Mouse (Mus musculus) urinary bladder, postnatal 36 days (tissue): Measurements from ENCODE around the gene Cst8.
"Not testable (repeated sequence)": the region's sequence is repeated elsewhere in the genome, so short reads cannot be mapped to it uniquely, and the experiment has no call there.

Experiments used
- DNase-seq, 2 experiments: peaks; one replicate each; pipeline ENCODE4 v3.0.0; 2022; ENCODE audit warnings: low spot score in 2 of 2, mixed read lengths in 1 of 2

Cst8 gene

DNA sequence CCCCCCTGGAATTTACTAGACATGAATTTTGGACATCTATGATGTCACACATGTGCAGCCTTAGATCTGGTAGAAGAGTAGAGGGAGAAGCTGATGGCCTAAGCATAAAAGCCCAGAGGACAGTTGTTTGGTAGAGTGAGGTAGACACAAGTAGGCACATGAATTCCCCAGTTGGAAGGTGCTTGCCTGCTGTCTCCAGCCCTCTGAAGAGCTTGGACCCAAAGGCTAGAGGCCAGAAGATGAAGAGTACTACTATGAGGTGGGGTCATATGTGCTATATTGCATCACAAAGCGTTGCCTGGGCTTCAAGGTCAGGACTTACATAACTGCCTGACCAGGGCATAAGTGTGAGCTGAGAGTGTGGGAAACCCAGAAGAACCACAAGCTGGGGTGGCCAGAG is at the start of gene Cst8:
Cst8 (plus strand) TSS at position 301 of the 400 bp plus-strand sequence.
- no peak for DNase-seq

DNA sequence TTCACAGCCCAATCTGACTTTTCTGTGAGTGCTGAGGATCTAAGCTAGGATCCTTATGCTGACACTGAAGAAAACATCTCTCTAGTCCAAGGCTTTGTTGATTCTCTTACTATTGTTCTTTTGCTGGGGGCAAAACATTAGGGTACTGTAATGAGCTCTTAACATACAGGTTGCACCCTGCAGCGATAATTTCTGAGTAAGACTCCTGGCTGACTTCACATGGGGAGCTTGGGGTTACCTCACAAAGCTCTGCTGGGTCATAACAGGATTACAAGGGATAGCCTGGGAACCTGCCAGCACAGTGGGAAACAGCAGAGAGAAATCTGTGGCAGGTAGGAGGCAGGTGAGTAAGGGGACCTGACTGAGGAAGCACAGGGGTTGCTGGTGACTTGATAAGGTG is 48.5 kb upstream of the Cst8 start, which contains the start of gene Cstl1:
Cstl1 (plus strand) TSS at position 301 of the 400 bp plus-strand sequence.
- no peak for DNase-seq

DNA sequence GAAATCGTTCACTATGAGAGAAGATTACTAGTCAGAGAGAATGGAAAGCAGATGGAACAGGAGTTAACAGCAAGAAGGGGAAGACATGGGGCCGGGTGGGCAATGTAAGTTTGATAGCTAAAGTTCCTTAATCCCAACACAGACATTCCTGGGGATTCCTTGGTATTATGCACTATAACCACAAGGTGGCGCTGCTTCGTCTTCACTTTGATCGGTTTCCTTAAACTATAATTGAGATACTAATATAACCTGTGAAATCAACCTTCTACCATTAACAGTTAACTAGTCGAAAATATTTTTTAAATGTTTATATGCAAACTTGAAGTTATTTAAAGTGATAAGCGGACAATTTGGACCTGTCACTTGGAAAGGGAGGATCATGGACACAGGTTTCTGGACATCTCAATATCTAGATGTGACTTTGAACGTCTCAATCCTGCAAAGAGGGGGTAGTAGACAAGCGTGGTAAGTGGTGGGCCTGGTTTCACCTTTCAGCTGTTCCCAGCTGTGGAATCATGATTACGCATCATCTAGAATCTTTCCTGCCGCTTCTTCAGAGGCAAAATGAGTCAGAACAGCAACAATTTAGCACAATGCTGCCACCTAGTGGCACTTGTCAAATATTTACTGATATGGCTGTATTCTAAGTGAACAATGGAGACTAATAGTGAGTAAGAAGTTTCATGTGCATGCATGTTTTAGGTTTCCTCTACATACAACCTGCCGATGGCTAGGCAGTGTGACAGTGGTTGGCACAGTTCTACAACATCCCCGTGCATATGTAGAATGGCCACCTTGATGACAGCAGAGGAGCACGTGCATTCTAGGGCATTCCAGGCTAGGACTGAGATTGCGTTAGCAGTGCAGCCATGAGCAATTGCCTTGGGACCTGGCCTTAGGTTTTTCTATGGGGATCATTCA is 46.4 kb upstream of the Cst8 start:
- peak; percentile 55 to 56 for DNase-seq

DNA sequence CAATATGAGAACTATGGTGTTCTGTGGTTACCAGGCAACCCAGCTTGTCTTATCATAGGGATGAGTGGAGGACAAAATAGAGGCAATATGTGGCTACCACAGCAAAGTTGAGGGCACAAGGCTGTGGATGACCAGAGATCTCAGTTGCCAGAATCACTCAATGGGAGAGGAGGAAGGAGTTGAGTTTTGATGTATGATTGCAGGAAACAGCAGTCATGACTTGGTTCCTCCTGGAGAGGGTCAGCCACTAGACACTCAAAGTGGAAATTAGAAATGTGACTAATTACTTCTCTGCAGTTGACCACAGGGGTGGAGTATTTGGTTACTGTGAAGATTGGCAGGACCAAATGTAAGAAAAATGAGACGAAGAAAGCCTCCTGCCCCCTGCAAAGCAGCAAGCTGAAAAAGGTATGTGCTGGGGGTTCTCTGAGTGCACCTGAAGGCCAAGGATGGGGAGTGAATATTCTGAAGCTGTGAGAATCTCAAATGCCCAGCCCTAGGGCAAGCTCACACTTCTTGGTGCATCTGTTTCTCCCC is 44.2 kb upstream of the Cst8 start:
- no peak for DNase-seq

DNA sequence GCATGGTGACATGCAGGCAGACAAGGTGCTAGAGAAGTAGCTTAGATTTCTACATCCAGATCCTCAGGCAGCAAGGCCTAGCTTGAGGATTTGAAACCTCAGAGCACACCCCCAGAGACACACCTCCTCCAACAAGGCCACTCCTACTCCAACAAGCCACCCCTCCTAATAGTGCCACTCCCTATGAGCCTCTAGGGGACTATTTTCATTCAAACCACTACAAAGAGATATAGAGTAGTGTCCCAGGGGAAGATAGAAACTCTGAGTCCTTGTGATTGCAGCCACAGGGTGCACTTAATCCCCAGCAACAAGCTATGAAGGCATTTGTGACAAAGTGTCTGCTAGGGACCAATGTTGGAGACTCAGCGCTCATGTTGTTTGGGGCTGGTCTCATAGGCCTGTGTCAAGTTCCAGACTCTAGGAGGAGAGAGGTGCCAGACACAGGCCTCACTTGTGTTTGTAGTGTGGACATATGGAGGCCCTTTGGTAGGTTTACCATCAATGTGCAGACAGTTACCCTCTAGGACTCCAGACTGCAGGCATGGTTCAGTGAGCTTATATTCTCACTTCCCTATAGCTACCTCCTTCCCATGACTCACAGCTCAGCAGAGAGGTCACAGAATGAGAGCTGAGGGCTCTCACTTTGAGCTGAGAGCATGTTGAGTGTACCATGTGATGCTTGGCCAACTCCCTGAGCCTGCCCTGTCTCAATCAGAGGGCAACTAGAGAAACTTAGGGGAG is 34.8 kb upstream of the Cst8 start:
- DNase-seq: no peak

DNA sequence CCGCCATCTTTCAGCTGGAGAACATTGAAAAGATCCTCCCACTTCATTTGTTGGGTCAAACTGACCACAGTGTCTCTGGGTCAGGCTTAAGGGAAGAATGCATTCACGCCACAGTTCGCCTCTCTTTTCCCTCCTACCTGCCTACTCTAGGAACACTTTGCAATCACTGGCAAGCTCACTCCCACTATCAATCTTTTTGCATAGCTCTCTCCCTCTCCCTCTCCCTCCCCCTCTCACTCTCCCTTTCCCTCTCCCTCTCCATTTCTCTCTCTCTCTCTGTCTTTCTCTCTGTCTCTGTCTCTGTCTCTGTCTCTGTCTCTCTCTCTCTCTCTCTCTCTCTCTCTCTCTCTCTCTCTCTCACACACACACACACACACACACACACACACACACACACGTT is 27.2 kb upstream of the Cst8 start, which contains the start of gene Cst11:
Cst11 (minus strand) TSS at position 101 of the 400 bp plus-strand sequence.
- not testable (repeated sequence) for DNase-seq

DNA sequence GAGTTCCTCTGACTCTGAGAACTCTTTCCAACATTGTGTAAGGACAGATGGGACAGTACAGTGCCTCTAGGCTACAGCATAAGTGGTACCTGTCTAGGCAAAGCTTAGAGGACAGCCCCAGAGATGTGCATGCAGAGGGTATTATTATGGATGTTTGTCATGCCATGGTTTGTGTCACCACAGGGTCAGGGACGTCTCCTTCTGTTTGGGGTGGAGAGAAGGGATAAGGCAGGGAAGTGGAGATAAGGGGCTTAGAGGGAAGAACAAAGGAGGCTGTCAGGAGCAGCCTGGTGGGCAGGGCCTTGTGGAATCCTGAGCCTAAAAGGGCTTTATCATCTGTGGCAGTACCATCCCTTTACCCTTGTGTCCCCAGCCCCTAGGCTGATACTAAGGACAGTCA is 16.9 kb upstream of the Cst8 start, which contains the start of gene 8030411F24Rik:
8030411F24Rik (plus strand) TSS at position 301 of the 400 bp plus-strand sequence.
- no peak for DNase-seq

DNA sequence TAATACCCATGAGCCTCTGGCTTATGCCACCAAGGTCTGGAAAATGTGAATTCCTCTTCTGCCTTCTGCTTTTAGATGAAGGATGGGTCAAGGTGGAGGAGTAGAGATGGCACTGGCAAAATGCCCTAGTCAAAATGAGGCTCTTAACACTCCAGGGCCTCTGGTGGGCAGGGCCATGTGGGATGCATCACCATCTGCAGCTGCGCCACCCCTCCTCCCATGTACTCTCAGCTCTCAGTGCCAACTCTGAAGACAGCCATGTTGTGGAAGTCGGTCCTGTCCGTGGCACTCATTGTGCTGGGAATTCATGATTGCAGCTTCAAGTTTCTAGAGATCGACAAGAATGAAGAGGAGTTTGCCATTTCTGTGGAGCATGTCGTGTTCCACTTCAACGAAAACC is 9.4 kb upstream of the Cst8 start, which contains the start of gene Cst12:
Cst12 (plus strand) TSS at position 220 of the 400 bp plus-strand sequence.
- DNase-seq: no peak

DNA sequence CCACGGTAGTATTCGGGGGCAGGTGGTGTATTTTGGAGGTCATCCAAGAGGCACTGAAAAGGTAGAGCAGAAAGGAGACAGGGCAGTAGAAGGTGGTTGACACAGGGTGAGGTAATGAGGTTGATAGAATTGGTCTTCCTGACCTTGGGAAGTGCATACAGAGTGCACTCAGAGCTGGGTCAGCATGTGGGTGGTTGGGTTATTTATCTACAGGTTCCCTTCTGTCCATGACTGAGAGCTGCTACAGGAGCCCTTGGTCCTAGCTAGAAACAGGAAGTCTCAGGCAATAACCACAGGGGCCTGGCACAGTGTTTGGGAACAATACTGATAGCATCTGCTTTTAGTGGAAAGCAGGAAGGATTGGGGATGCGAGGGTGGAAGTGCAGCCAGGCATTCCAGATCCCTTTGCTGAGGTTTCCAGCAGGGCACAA is 2.9 kb downstream of the Cst8 start:
- DNase-seq: no peak

DNA sequence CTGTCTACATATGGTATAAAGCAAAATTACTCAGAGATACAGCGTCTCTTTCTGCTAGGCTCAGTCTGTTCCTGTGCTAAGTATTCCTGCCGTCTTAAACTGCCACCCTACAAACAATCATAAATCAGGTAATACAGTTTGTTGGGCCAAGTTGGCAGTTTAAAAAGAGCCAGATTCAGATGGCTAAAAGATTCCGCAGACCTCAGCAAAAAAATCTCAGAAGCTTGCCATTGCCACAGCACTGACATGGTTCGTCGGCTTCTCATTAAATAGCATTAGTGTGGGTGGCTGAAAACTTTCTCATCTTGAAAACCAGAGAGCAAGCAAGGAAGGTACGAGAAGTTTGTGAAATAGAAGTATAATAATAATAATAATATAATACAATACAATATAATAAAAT is 8.1 kb downstream of the Cst8 start:
- DNase-seq: no peak

DNA sequence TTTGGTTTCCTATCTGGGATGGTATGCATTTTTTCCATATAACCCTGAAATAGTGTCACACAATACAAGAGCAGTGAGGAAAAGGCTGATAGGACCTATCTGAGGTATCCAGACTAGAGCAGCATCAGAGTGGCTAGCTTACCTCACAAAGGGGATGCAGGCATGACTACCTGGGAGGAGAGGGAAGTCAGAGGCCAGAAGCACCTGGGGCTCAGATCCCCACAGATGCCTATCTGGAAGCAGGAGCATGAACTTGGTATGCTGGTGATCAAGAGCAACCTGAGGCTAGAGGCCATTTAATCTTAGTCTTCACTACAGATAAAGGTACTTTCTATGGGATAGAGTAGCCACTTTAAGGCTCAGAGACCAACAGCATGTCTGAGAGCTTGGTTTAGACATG is 21.3 kb downstream of the Cst8 start, which contains the start of gene Cst13:
Cst13 (plus strand) TSS at position 173 of the 400 bp plus-strand sequence.
- DNase-seq: no peak

DNA sequence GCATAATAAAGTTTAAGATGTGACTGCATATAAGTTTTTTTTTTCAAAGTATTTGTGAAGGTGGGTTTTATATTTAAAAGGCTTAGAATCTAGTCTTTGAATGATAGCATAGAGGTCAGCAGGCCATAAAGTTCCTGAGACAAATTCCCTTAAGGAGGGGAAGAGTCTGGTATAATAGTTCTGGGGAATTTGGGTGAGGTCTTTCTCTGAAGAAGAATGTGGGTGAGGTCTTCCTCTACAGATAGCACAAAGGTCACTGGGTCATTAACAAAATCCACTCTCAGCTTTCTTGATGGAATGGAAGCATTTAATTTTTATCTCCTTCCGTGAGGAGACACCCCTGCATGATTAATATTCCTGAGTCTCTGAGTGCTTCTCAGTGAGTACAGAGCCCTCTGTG is 27.4 kb downstream of the Cst8 start:
- DNase-seq: no peak

DNA sequence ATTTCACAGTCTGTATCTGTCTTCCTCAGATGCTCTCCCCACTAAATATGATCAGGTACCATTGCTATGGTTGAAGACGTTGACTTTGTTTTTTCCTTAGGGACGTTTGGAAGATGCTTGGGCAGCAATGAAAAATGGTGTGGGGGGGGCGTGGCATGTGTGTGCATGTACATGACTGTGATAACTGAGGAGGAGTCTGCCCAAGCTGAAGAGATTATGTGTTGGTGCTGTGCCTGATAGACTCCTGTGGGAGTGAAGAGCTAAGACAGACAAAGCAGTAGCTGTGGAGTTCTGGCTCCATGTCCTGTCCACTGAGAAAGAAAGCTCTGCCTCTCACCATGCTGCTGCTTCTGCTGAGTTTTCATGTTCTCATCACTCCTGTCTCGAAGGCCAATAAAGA is 36.3 kb downstream of the Cst8 start, which contains the start of gene Cst9:
Cst9 (plus strand) TSS at position 236 of the 400 bp plus-strand sequence.
- no peak for DNase-seq

DNA sequence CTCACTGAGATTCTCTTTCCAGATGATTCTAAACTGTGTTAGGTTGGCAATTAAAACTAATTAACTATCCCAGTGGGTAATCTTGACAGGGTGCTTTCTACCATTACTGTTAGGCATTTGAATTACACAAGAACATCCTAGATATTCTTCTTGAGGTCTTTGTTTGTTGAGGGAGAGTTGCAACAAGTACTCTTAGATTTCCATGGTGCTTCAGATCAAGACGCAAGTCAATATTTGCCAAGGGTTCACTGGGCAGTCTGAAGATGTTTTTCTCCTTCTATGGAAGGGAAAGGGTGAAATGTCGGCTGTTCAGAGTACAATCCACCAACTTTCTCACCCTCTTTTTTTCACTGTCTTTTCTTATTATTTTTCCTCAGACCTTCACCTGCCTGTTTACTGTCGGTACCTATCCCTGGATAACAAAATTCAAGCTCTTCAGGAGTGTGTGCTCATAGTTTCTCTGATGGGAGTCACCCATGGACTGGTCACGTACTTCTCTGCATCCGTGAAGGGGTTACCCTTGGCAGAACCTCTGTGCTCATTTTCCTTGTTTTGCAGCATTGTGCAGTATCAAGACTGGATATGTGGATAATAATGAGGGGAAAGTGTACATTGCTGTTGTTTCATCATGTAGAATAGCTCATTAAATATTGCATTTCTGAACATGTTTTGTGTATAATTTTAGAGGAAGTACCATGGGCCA is 39.6 kb downstream of the Cst8 start:
- no peak for DNase-seq

DNA sequence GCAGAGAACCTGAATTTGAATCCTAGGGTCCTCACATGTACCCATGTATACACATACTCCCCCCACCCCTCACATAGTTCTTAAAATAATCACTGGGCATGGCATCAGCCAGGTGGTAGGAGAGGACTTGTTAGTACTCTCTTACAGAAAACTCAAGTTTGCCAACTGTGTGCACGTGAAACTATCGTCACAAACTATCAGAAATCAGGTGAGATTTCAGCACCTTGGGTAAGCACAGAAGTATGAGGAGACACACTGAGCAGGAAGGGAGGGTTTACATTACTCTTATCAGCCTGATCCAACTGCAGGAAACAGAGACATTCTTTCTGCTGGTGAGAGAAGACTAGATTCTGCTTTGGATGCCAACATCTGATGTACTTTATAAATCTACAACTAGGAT is 40.6 kb downstream of the Cst8 start:
- DNase-seq: no peak

DNA sequence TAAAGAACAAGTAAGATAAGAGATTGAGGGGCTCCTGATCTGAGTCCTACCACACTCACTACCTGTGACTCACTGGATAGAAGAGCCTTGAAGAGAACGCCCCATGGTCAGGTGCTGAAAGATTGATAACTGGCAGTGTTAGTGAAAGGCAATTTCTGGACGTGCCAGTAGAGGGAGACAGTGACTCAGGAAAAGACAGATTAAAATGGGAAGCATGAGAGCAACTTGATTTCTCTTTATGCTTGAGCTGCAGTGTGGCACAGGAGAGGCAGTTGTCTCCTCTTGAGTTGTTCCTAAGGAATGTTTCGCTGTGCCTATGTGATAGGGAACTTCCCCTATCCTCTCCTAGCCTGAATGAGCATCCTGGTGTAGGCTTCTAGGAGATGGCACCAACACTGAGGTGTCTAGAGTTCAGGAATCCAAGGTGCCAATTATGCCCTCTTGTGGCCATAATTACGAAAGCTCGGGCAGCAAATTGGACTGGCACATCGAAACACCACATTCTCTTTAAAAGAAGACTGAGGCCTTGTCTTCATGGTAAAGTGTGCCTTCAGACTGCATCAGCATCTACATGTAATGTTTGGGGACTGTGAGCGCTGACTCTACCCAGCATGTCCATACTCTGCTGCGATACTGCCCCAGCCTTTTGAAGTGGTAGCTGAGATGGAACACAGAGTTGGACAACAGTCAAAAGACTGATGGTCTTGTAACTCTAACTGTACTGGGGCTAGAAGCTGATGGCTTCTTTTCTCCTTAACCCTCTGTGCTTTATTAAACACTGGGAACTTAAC is 52.7 kb downstream of the Cst8 start:
- peak; percentile 78 to 85 for DNase-seq
